In genomic region chr14:12167651-12168050, GRCm38 (mm10) we compare ENCODE assay signal across 25 mouse cellular contexts.
"Had no signal": no experiment of that assay in that cellular context is flagged by ENCODE, and none has a peak within 500 bp of the region (broad histone marks: within the 10 kb centered on the region; RNA-seq: fewer than 3 reads in every experiment).

No protein-coding gene starts in this region.

- H3K4me1 ChIP-seq: limb, embryonic 12.5 days; liver, embryonic 12.5 days; liver, embryonic 15.5 days; lung, embryonic 15.5 days; megakaryocyte, embryonic 14.5 days; midbrain, embryonic 10.5 days; neural tube, embryonic 12.5 days; neural tube, embryonic 15.5 days had no signal

- H3K4me3 ChIP-seq: left cerebral cortex, adult 2 months; limb, embryonic 12.5 days; liver, embryonic 12.5 days; liver, embryonic 15.5 days; lung, embryonic 15.5 days; megakaryocyte, embryonic 14.5 days; midbrain, embryonic 10.5 days; neural tube, embryonic 12.5 days; neural tube, embryonic 15.5 days had no signal

- H3K9me3 ChIP-seq: limb, embryonic 12.5 days; liver, embryonic 12.5 days; liver, embryonic 15.5 days; lung, embryonic 15.5 days; megakaryocyte, embryonic 14.5 days; midbrain, embryonic 10.5 days; neural tube, embryonic 12.5 days; neural tube, embryonic 15.5 days had no signal

- DNase-seq: layer of hippocampus, postnatal 36 days; liver; lung, adult 18-20 months; lung, postnatal 10 days; lung, postnatal 36 days; midbrain, embryonic 14.5 days; right cerebral cortex, adult 18-20 months; right cerebral cortex, postnatal 14 days; right cerebral cortex, postnatal 4 days; thymus, adult 2 months; thymus, postnatal 14 days; thymus, postnatal 4 days had no signal

- H3K4me2 ChIP-seq: limb, embryonic 12.5 days; liver, embryonic 12.5 days; liver, embryonic 15.5 days; lung, embryonic 15.5 days; neural tube, embryonic 12.5 days; neural tube, embryonic 15.5 days had no signal

- H3K9ac ChIP-seq: limb, embryonic 12.5 days; liver, embryonic 12.5 days; liver, embryonic 15.5 days; lung, embryonic 15.5 days; neural tube, embryonic 12.5 days; neural tube, embryonic 15.5 days had no signal

- H3K27ac ChIP-seq: hindbrain, postnatal 0 days; left cerebral cortex, adult 2 months; limb, embryonic 12.5 days; liver, embryonic 12.5 days; liver, embryonic 15.5 days; lung, embryonic 15.5 days; midbrain, embryonic 10.5 days; neural tube, embryonic 12.5 days; neural tube, embryonic 15.5 days; stomach, postnatal 0 days had no signal

- ATAC-seq: hindbrain, postnatal 0 days; inflammation-experienced regulatory T-cells, adult 6 months; intestine, embryonic 16.5 days; liver, embryonic 12.5 days had no signal

- H3K27me3 ChIP-seq: limb, embryonic 12.5 days; liver, embryonic 12.5 days; liver, embryonic 15.5 days; lung, embryonic 15.5 days; neural tube, embryonic 12.5 days; neural tube, embryonic 15.5 days had no signal

- H3K36me3 ChIP-seq: liver, embryonic 12.5 days; liver, embryonic 15.5 days; lung, embryonic 15.5 days; midbrain, embryonic 10.5 days; neural tube, embryonic 15.5 days had no signal
